Mouse (Mus musculus): ENCODE data around the gene Cox17.

The Cox17 gene

GRCm38 (mm10) chr16:38371705-38372296 is 25.0 kb downstream of the Cox17 start:
- DNase-seq (ENCODE audit: low spot score) = no peak

- no peak for DNase-seq (ENCODE audit: low spot score)
Measured at GRCm38 (mm10) chr16:38372876-38373275, 26.1 kb downstream of the Cox17 start.

- DNase-seq (ENCODE audit: low spot score) = no peak
Measured at GRCm38 (mm10) chr16:38373439-38373838, 26.6 kb downstream of the Cox17 start.

GRCm38 (mm10) chr16:38373941-38374340 is 27.1 kb downstream of the Cox17 start:
- no peak for DNase-seq (ENCODE audit: low spot score)

- DNase-seq (ENCODE audit: low spot score) = no peak
Measured at GRCm38 (mm10) chr16:38374379-38375140, 27.8 kb downstream of the Cox17 start.

GRCm38 (mm10) chr16:38375182-38375581 is 28.4 kb downstream of the Cox17 start:
- no peak for DNase-seq (ENCODE audit: low spot score)

- no peak for DNase-seq (ENCODE audit: low spot score)
Measured at GRCm38 (mm10) chr16:38376163-38376840, 29.5 kb downstream of the Cox17 start.

- no peak for DNase-seq (ENCODE audit: low spot score)
Measured at GRCm38 (mm10) chr16:38376841-38377249, 30.1 kb downstream of the Cox17 start.

GRCm38 (mm10) chr16:38377546-38377945 is 30.8 kb downstream of the Cox17 start:
- no peak for DNase-seq (ENCODE audit: low spot score)

- no peak for DNase-seq (ENCODE audit: low spot score)
Measured at GRCm38 (mm10) chr16:38378591-38378990, 31.8 kb downstream of the Cox17 start.

GRCm38 (mm10) chr16:38379088-38379487 is 32.3 kb downstream of the Cox17 start:
- no peak for DNase-seq (ENCODE audit: low spot score)

- DNase-seq (ENCODE audit: low spot score) = no peak
Measured at GRCm38 (mm10) chr16:38379493-38379892, 32.7 kb downstream of the Cox17 start.

GRCm38 (mm10) chr16:38379926-38380325 is 33.1 kb downstream of the Cox17 start:
- DNase-seq (ENCODE audit: low spot score) = no peak

- DNase-seq (ENCODE audit: low spot score) = no peak
Measured at GRCm38 (mm10) chr16:38383683-38384082, 36.9 kb downstream of the Cox17 start.

- DNase-seq (ENCODE audit: low spot score) = no peak
Measured at GRCm38 (mm10) chr16:38385184-38385634, 38.4 kb downstream of the Cox17 start.

- no peak for DNase-seq (ENCODE audit: low spot score)
Measured at GRCm38 (mm10) chr16:38385700-38386099, 38.9 kb downstream of the Cox17 start.

- no peak for DNase-seq (ENCODE audit: low spot score)
Measured at GRCm38 (mm10) chr16:38387389-38387788, 40.6 kb downstream of the Cox17 start.

- DNase-seq (ENCODE audit: low spot score) = no peak
Measured at GRCm38 (mm10) chr16:38388757-38389156, 42.0 kb downstream of the Cox17 start.

- DNase-seq (ENCODE audit: low spot score) = no peak
Measured at GRCm38 (mm10) chr16:38389284-38389893, 42.6 kb downstream of the Cox17 start.

- no peak for DNase-seq (ENCODE audit: low spot score)
Measured at GRCm38 (mm10) chr16:38390322-38390721, 43.5 kb downstream of the Cox17 start.

GRCm38 (mm10) chr16:38392126-38392894 is 45.5 kb downstream of the Cox17 start:
- DNase-seq (ENCODE audit: low spot score) = peak; percentile 42

- no peak for DNase-seq (ENCODE audit: low spot score)
Measured at GRCm38 (mm10) chr16:38394191-38394618, 47.4 kb downstream of the Cox17 start.

Data from urinary bladder, postnatal 14 days (tissue).